Mouse (Mus musculus) liver, embryonic 14.5 days (tissue): ENCODE measurements around the gene Mocs1. TPM values are rescaled to one million over a fixed set of nuclear protein-coding genes. Genes with fewer than 3 reads are reported as not detected.
A peak's percentile ranks its signal among the peaks of the same experiment; 100 is the strongest.

Source experiments
- ATAC-seq: fragments of 200-750 bp; cut with Nextera tagmentation; 2 replicates; pipeline ENCODE4 v1.8.0; 2017; ENCODE audit warnings: moderate number of reproducible peaks, mild to moderate bottlenecking, moderate library complexity; ENCODE audit not compliant: insufficient read depth
- DNase-seq, 3 experiments: peaks; one replicate each; pipeline ENCODE4 v3.0.0-alpha.2; 2012 to 2013; ENCODE audit warnings: low read depth in 3 of 3, low spot score in 3 of 3
- H3K27ac ChIP-seq: fragments of 300-500 bp; sonication (generic); 2 replicates; pipeline ENCODE4 v1.5.1; 2014; ENCODE audit warnings: moderate library complexity, mild to moderate bottlenecking, control low read depth, inconsistent platforms
- H3K27me3 ChIP-seq: fragments of 300-500 bp; sonication (generic); 2 replicates; pipeline ENCODE4 v1.6.1; 2014; ENCODE audit warnings: mild to moderate bottlenecking, low read length, moderate library complexity; ENCODE audit not compliant: control insufficient read depth, insufficient read depth
- H3K36me3 ChIP-seq: fragments of 300-500 bp; sonication (generic); replicated peaks from 2 replicates; pipeline ENCODE4 v1.6.1; 2014; ENCODE audit warnings: low read depth; ENCODE audit not compliant: control insufficient read depth, insufficient read depth
- H3K4me1 ChIP-seq, 2 experiments: fragments of 200-500 bp in 1 of 2; fragments of 300-500 bp in 1 of 2; sonication (generic) in 1 of 2; replicated peaks; 2 replicates each; pipeline ENCODE4 v1.6.1; 2012 to 2014; ENCODE audit warnings: antibody characterized with exemption in 1 of 2, inconsistent platforms in 1 of 2, low read length in 1 of 2; ENCODE audit not compliant: control insufficient read depth in 2 of 2, insufficient read depth in 2 of 2
- H3K4me2 ChIP-seq: fragments of 300-500 bp; sonication (generic); 2 replicates; pipeline ENCODE4 v1.6.1; 2014; ENCODE audit warnings: low read depth, mild to moderate bottlenecking, control low read depth, moderate library complexity
- H3K4me3 ChIP-seq, 2 experiments: fragments of 200-500 bp in 1 of 2; fragments of 300-500 bp in 1 of 2; sonication (generic) in 1 of 2; 2 replicates each; pipeline ENCODE4 v1.5.1; 2012 to 2014; ENCODE audit warnings: low read depth in 2 of 2, low read length in 2 of 2, mild to moderate bottlenecking in 2 of 2, control low read depth in 1 of 2, inconsistent platforms in 1 of 2, moderate library complexity in 1 of 2; ENCODE audit not compliant: insufficient read depth in 1 of 2
- H3K9ac ChIP-seq: fragments of 300-500 bp; sonication (generic); replicated peaks from 2 replicates; pipeline ENCODE4 v1.6.1; 2014; ENCODE audit warnings: mild to moderate bottlenecking, control low read depth, moderate library complexity
- H3K9me3 ChIP-seq: fragments of 300-500 bp; sonication (generic); 2 replicates; pipeline ENCODE4 v1.6.1; 2016; ENCODE audit warnings: low read length, mixed read lengths; ENCODE audit not compliant: control insufficient read depth
- CTCF ChIP-seq: IDR thresholded peaks from 2 replicates; pipeline ENCODE4 v1.5.1; 2016; ENCODE audit warnings: antibody characterized with exemption, low read depth, control low read depth
- EP300 ChIP-seq: IDR thresholded peaks from 2 replicates; pipeline ENCODE4 v1.6.1; 2016; ENCODE audit warnings: antibody characterized with exemption, low read depth
- whole genome bisulfite sequencing: fragments of 180-500 bp; shearing (Covaris S2); extraction: QIAGEN DNeasy Blood & Tissue Kit; methylation state at CpG from one replicate; pipeline ENCODE4 v1.1.7; 2014; ENCODE audit not compliant: insufficient replicate concordance; 5-methylcytosine and 5-hydroxymethylcytosine counted together
- polyA plus RNA-seq, 2 experiments: library from polyadenylated mRNA; depleted of rRNA in 1 of 2; stranded (reverse) in 1 of 2; unstranded in 1 of 2; fragments of >200 nt; fragmentation: Nextera tagmentation in 1 of 2; extraction: Ambion mirVana in 1 of 2; gene quantifications; 2 replicates each; pipeline versions ENCODE4 v1.2.1 to v1.2.3; 2012 to 2014

Gene Mocs1
- polyA plus RNA-seq, 2 experiments = 8.0 to 16.2 TPM

- Histone ChIP-seq H3K9me3 (no peaks in the 10 kb centered on the region), H3K4me3 (no peak overlapping the region), H3K9ac (no peak overlapping the region), H3K4me2 (no peak overlapping the region), H3K27me3 (no peaks in the 10 kb centered on the region), H3K27ac (no peak overlapping the region), H3K36me3 (no peaks in the 10 kb centered on the region), H3K4me1 (no peaks in the 10 kb centered on the region)
- whole genome bisulfite sequencing = 31% methylated on average over 1 of the region's 1 CpGs
- TF ChIP-seq EP300 (no peak), CTCF (peak; percentile 40; the same call in 1 of the 2 replicates)
- ATAC-seq (no peak), DNase-seq (no peak)
These were observed 33.3 kb upstream of the Mocs1 start for GRCm38 (mm10) chr17:49394836-49395235.

- Histone ChIP-seq H3K27me3 (no peaks in the 10 kb centered on the region), H3K27ac (no peak overlapping the region), H3K36me3 (no peaks in the 10 kb centered on the region), H3K9me3 (no peaks in the 10 kb centered on the region), H3K9ac (no peak overlapping the region), H3K4me1 (no peaks in the 10 kb centered on the region), H3K4me2 (no peak overlapping the region), H3K4me3 (no peak overlapping the region)
- WGBS = 66% methylated on average over 4 of the region's 4 CpGs
- DNase-seq (no peak), ATAC-seq (no peak)
- TF ChIP-seq EP300 (no peak), CTCF (no peak)
These were observed 28.6 kb upstream of the Mocs1 start for GRCm38 (mm10) chr17:49399605-49400004.

GRCm38 (mm10) chr17:49400130-49400529 lies 28.0 kb upstream of the Mocs1 start:
- DNase-seq (peak; percentile 20 to 50 (median 29)), ATAC-seq (no peak)
- Histone ChIP-seq H3K9ac (no peak overlapping the region), H3K27ac (no peak overlapping the region), H3K9me3 (no peaks in the 10 kb centered on the region), H3K4me3 (no peak overlapping the region), H3K4me1 (no peaks in the 10 kb centered on the region), H3K36me3 (no peaks in the 10 kb centered on the region), H3K27me3 (no peaks in the 10 kb centered on the region), H3K4me2 (no peak overlapping the region)
- WGBS = 4% methylated on average over 2 of the region's 2 CpGs
- TF ChIP-seq CTCF (peak; percentile 81), EP300 (no peak)

GRCm38 (mm10) chr17:49403151-49403550 lies 25.0 kb upstream of the Mocs1 start:
- H3K9ac ChIP-seq = no peak overlapping the region
- no peak overlapping the region for H3K4me2 ChIP-seq
- H3K9me3 ChIP-seq = no peaks in the 10 kb centered on the region
- 34% methylated on average over 6 of the region's 6 CpGs for WGBS
- no peak for DNase-seq
- no peaks in the 10 kb centered on the region for H3K4me1 ChIP-seq
- no peaks in the 10 kb centered on the region for H3K27me3 ChIP-seq
- H3K27ac ChIP-seq = no peak overlapping the region
- no peaks in the 10 kb centered on the region for H3K36me3 ChIP-seq
- ATAC-seq = no peak
- no peak overlapping the region for H3K4me3 ChIP-seq
- TF ChIP-seq CTCF (no peak), EP300 (no peak)

GRCm38 (mm10) chr17:49405927-49406326 lies 22.2 kb upstream of the Mocs1 start:
- H3K4me1 ChIP-seq = no peaks in the 10 kb centered on the region
- no peaks in the 10 kb centered on the region for H3K9me3 ChIP-seq
- no peak overlapping the region for H3K4me3 ChIP-seq
- H3K36me3 ChIP-seq = no peaks in the 10 kb centered on the region
- H3K27me3 ChIP-seq = no peaks in the 10 kb centered on the region
- ATAC-seq (no peak), DNase-seq (no peak)
- 23% methylated on average over 5 of the region's 5 CpGs for WGBS
- H3K27ac ChIP-seq = no peak overlapping the region
- no peak for TF ChIP-seq EP300
- TF ChIP-seq CTCF = no peak
- no peak overlapping the region for H3K4me2 ChIP-seq
- no peak overlapping the region for H3K9ac ChIP-seq
